Mouse (Mus musculus) testis, adult 2 months (tissue): Measurements from ENCODE around the gene Ghrh.

ENCODE experiments used
- CTCF ChIP-seq: fragments of 200-500 bp; IDR thresholded peaks from 2 replicates; pipeline ENCODE4 v1.5.1; 2012; ENCODE audit warnings: low read depth, mild to moderate bottlenecking, inconsistent platforms, low read length, moderate library complexity; ENCODE audit not compliant: control insufficient read depth, insufficient read depth, insufficient replicate concordance
- POLR2A ChIP-seq: fragments of 200-500 bp; IDR thresholded peaks from 2 replicates; pipeline ENCODE4 v1.6.1; 2012; ENCODE audit warnings: low read depth, mild to moderate bottlenecking, inconsistent platforms, low read length, moderate library complexity; ENCODE audit not compliant: control insufficient read depth

DNA sequence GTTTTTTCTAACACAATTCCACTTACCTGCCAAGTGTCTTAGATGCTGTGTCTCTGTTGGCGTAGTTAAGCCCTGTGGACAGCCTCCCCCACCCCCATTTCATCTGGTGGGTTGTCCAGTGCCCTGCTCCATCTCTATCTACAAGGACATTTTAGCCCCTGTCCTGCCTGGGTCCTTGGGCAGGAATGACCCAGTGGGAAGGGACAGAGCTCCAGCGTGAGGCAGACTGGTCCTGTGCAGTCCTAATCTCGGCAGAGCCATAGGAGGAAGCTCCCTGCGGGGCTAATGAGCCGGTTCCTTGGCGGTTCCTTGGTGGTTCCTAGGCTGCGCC is 42.2 kb upstream of the Ghrh start:
- TF ChIP-seq POLR2A: no peak
- no peak for TF ChIP-seq CTCF
